Comparison of ENCODE assay signal across 8 mouse cellular contexts in the genomic region with DNA sequence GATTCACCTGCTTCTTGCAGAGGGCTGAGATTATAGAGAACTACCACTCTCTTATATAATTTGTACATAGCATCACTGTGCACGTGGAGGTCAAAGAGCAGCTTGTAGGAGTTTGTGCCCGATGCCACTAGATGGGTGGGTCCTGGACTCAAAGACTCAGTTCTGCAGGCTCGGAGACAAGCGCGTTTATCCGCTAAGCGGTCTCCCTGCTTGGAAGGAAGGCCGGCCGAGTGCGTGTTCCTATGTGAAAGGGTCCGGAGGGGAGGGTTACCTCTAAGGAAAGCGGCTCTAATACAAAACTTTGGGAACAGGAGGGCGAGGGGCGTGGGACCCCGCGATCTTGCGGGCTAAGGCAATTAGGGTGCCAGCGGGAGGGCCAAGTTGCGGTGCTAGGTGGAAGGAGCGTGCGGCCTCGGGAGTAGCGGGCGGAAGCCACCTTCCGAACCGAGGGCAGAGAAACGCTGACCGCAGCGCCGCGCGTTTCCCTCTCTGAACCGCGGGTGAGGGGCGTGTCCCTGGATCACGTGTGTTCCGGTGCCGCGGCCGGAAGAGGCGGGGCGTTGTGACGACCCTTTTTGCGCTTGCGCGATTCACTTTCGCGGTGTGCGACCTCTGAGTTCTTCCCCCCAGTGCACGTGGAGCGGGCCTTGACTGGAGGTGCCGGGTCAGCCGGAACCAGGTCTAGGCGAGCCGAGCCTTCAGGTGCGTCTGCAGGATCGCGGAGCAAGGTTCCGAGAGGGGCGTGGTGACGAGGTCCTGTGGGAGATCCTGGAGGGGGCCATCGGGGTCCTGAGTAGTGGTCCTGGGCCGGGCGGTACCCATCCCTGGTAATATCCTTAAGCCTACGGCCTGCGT. TPM values are rescaled to one million over a fixed set of nuclear protein-coding genes. Genes with fewer than 3 reads are reported as not detected.
DNase-seq lines count a peak whose midpoint lies in the region; ATAC-seq and TF ChIP-seq lines count a peak whose summit lies in the region.

A gene (plus strand): TSS at position 608 of the 855 bp plus-strand sequence.

- dilution Hi-C loops in CH12.LX (cut with MboI; ENCODE audit: extremely low pct_ligation_motif_present, extremely low pct_unique_long_range_greater_than_20kb, low sequenced_read_pairs): no loop called here

- under 1% methylated on average over 63 of the region's 66 CpGs for WGBS in forebrain, embryonic 11.5 days
- WGBS in heart, embryonic 16.5 days: under 1% methylated on average over 66 of the region's 66 CpGs
- WGBS in neural tube, embryonic 15.5 days: under 1% methylated on average over 66 of the region's 66 CpGs

- in situ Hi-C loops in CH12.LX (cut with MboI; ENCODE audit: low pct_ligation_motif_present, low pct_unique_long_range_greater_than_20kb, low sequenced_read_pairs): no loop called here

- TF ChIP-seq RAD21 in CH12.LX (IDR thresholded peaks at IDR 0.05; ENCODE audit: low read depth, low read length): no peak

- peak within 1 kb of the TSS; percentile 59 for H3K4me2 ChIP-seq in CH12.LX (ENCODE audit: insufficient read depth, low read depth, poor library complexity, severe bottlenecking)
- peak within 1 kb of the TSS; percentile 82 for H3K4me2 ChIP-seq in forebrain, embryonic 11.5 days (ENCODE audit: low read depth, low read length, severe bottlenecking)
- peak within 1 kb of the TSS; percentile 96 for H3K4me2 ChIP-seq in heart, embryonic 16.5 days (ENCODE audit: low read depth, low read length)
- peak within 1 kb of the TSS; percentile 91 for H3K4me2 ChIP-seq in neural tube, embryonic 15.5 days

- H3K79me2 ChIP-seq in CH12.LX (replicated peaks; ENCODE audit: control insufficient read depth, extremely low read depth, insufficient read depth, poor library complexity, severe bottlenecking): peaks cover 40% of the 10 kb centered on the region

- H3K27ac ChIP-seq in CH12.LX (ENCODE audit: insufficient read depth, low read depth): peak within 1 kb of the TSS; percentile 84
- peak within 1 kb of the TSS; percentile 73 for H3K27ac ChIP-seq in forebrain, embryonic 11.5 days (ENCODE audit: low read depth, low read length)
- H3K27ac ChIP-seq in heart, embryonic 16.5 days (ENCODE audit: low read length): peak within 1 kb of the TSS; percentile 91
- peak within 1 kb of the TSS; percentile 89 for H3K27ac ChIP-seq in neural tube, embryonic 15.5 days (replicated peaks)

- H3K9ac ChIP-seq in CH12.LX (ENCODE audit: insufficient read depth, low read depth): peak within 1 kb of the TSS; percentile 85
- H3K9ac ChIP-seq in forebrain, embryonic 11.5 days (ENCODE audit: low read length): peak within 1 kb of the TSS; percentile 77
- peak within 1 kb of the TSS; percentile 94 for H3K9ac ChIP-seq in heart, embryonic 16.5 days (ENCODE audit: low read length)
- peak within 1 kb of the TSS; percentile 84 for H3K9ac ChIP-seq in neural tube, embryonic 15.5 days (replicated peaks)

- H3K27me3 ChIP-seq in CH12.LX (replicated peaks): no peaks in the 10 kb centered on the region
- no peaks in the 10 kb centered on the region for H3K27me3 ChIP-seq in forebrain, embryonic 11.5 days (ENCODE audit: control insufficient read depth, insufficient read depth, low read length)
- no peaks in the 10 kb centered on the region for H3K27me3 ChIP-seq in heart, embryonic 16.5 days (ENCODE audit: control insufficient read depth, insufficient read depth, low read length)
- no peaks in the 10 kb centered on the region for H3K27me3 ChIP-seq in neural tube, embryonic 15.5 days (replicated peaks)

- no peak for TF ChIP-seq EP300 in CH12.LX (IDR thresholded peaks at IDR 0.05; ENCODE audit: low read length)

- DNase-seq in CH12.LX (ENCODE audit: extremely low read depth): peak; percentile 96
- peak; percentile 92 for DNase-seq in c-Kit-positive CD71-negative TER-119-negative erythroid progenitor cells, embryonic 14.5 days (ENCODE audit: low read depth)
- DNase-seq in forebrain, embryonic 11.5 days (ENCODE audit: low spot score): peak; percentile 97
- DNase-seq in kidney, postnatal 36 days: peak; percentile 91 to 94
- peak; percentile 85 to 89 for DNase-seq in lung, adult 18-20 months
- peak; percentile 92 for DNase-seq in testis, postnatal 14 days (ENCODE audit: low spot score)

- ATAC-seq in forebrain, embryonic 11.5 days (replicated peaks; ENCODE audit: low FRiP score): peak; percentile 95
- ATAC-seq in heart, embryonic 16.5 days (replicated peaks; ENCODE audit: extremely low read depth, insufficient read depth, low FRiP score): peak; percentile 94
- ATAC-seq in neural tube, embryonic 15.5 days (ENCODE audit: low FRiP score): peak; percentile 96

- peaks cover 0 to 35% of the 10 kb centered on the region in 2 experiments; a peak in 2 of 4 replicates for H3K4me1 ChIP-seq in CH12.LX (ENCODE audit: control insufficient read depth in 1 of 2, insufficient read depth in 2 of 2)
- H3K4me1 ChIP-seq in forebrain, embryonic 11.5 days (replicated peaks; ENCODE audit: control insufficient read depth, insufficient read depth, low read length): peaks cover 4% of the 10 kb centered on the region; the same call in 1 of the 2 replicates
- peaks cover 4% of the 10 kb centered on the region; the same call in 1 of the 2 replicates for H3K4me1 ChIP-seq in heart, embryonic 16.5 days (ENCODE audit: control insufficient read depth, insufficient read depth, low read length)
- H3K4me1 ChIP-seq in neural tube, embryonic 15.5 days: peaks cover 22% of the 10 kb centered on the region

- no peak for TF ChIP-seq CTCF in CH12.LX (conservative IDR thresholded peaks at IDR 0.05 in 1 of 2, IDR thresholded peaks at IDR 0.05 in 1 of 2; ENCODE audit: low read depth in 2 of 2, low read length in 2 of 2)

- TF ChIP-seq POLR2A in CH12.LX (IDR thresholded peaks at IDR 0.05; ENCODE audit: low read depth, low read length): peak; percentile 94

- peaks cover 49 to 69% of the 10 kb centered on the region in 2 experiments for H3K36me3 ChIP-seq in CH12.LX (replicated peaks in 1 of 2; ENCODE audit: control insufficient read depth in 1 of 2, insufficient read depth in 1 of 2, low read length in 1 of 2)
- peaks cover 19% of the 10 kb centered on the region for H3K36me3 ChIP-seq in forebrain, embryonic 11.5 days (ENCODE audit: control insufficient read depth, insufficient read depth, low read length)
- H3K36me3 ChIP-seq in heart, embryonic 16.5 days (ENCODE audit: control insufficient read depth, insufficient read depth): peaks cover 51% of the 10 kb centered on the region
- peaks cover 69% of the 10 kb centered on the region for H3K36me3 ChIP-seq in neural tube, embryonic 15.5 days

- H3K9me3 ChIP-seq in CH12.LX (replicated peaks; ENCODE audit: low read length): no peaks in the 10 kb centered on the region
- H3K9me3 ChIP-seq in forebrain, embryonic 11.5 days (ENCODE audit: control insufficient read depth, low read length): no peaks in the 10 kb centered on the region
- H3K9me3 ChIP-seq in heart, embryonic 16.5 days (replicated peaks; ENCODE audit: control insufficient read depth, low read length): no peaks in the 10 kb centered on the region
- no peaks in the 10 kb centered on the region for H3K9me3 ChIP-seq in neural tube, embryonic 15.5 days (replicated peaks)

- H3K4me3 ChIP-seq in CH12.LX (replicated peaks in 1 of 3; ENCODE audit: low read depth in 2 of 3, low read length in 2 of 3, poor library complexity in 1 of 3): peak within 1 kb of the TSS; percentile 88 to 94 (median 93)
- peak within 1 kb of the TSS; percentile 51 for H3K4me3 ChIP-seq in forebrain, embryonic 11.5 days (ENCODE audit: low read depth, low read length)
- peak within 1 kb of the TSS; percentile 97 for H3K4me3 ChIP-seq in heart, embryonic 16.5 days (ENCODE audit: low read length)
- peak within 1 kb of the TSS; percentile 91 for H3K4me3 ChIP-seq in neural tube, embryonic 15.5 days (replicated peaks)

TF ChIP-seq in CH12.LX, 34 proteins besides CTCF, POLR2A, EP300 and RAD21 (continues in another document):
- peak; percentile 74; the same call in 1 of the 2 replicates for TF ChIP-seq KAT2A (IDR thresholded peaks at IDR 0.05; ENCODE audit: insufficient replicate concordance, low read length)
- no peak; the same call in 1 of the 2 replicates for TF ChIP-seq MEF2A (IDR thresholded peaks at IDR 0.05; ENCODE audit: borderline replicate concordance, low read depth, low read length)
- TF ChIP-seq ELF1 (IDR thresholded peaks at IDR 0.05; ENCODE audit: low read depth, low read length): peak; percentile 82
- TF ChIP-seq RCOR1 (conservative IDR thresholded peaks at IDR 0.05; ENCODE audit: low read depth, low read length): no peak
- peak; percentile 61; the same call in 1 of the 2 replicates for TF ChIP-seq MAFK (IDR thresholded peaks at IDR 0.05; ENCODE audit: insufficient replicate concordance, low read length)
- TF ChIP-seq ZMIZ1 (IDR thresholded peaks at IDR 0.05; ENCODE audit: low read depth, low read length): peak; percentile 90
- TF ChIP-seq MXI1 (IDR thresholded peaks at IDR 0.05; ENCODE audit: low read depth, low read length): peak; percentile 99
- no peak for TF ChIP-seq SMC3 (IDR thresholded peaks at IDR 0.05; ENCODE audit: low read depth, low read length)
- TF ChIP-seq UBTF (IDR thresholded peaks at IDR 0.05; ENCODE audit: low read depth, low read length): peak; percentile 85; the same call in 1 of the 2 replicates
- TF ChIP-seq SIN3A (IDR thresholded peaks at IDR 0.05; ENCODE audit: low read length): peak; percentile 91; the same call in 1 of the 2 replicates
- TF ChIP-seq TBP (conservative IDR thresholded peaks at IDR 0.05; ENCODE audit: low read depth, low read length): peak; percentile 73
- TF ChIP-seq E2F4 (IDR thresholded peaks at IDR 0.05; ENCODE audit: insufficient replicate concordance, low read depth, low read length): no peak; the same call in 1 of the 2 replicates
- TF ChIP-seq CHD1 (IDR thresholded peaks at IDR 0.05; ENCODE audit: low read depth, low read length): no peak
- TF ChIP-seq CHD2 (IDR thresholded peaks at IDR 0.05; ENCODE audit: low read length): peak; percentile 67
- no peak for TF ChIP-seq PAX5 (IDR thresholded peaks at IDR 0.05; ENCODE audit: low read length)
- peak; percentile 83 for TF ChIP-seq NRF1 (IDR thresholded peaks at IDR 0.05; ENCODE audit: low read depth, low read length)
- TF ChIP-seq JUN (IDR thresholded peaks at IDR 0.05; ENCODE audit: insufficient read depth, low read depth, low read length): no peak
- peak; percentile 98 for TF ChIP-seq MYC (IDR thresholded peaks at IDR 0.05; ENCODE audit: low read depth, low read length)
- TF ChIP-seq HCFC1 (IDR thresholded peaks at IDR 0.05; ENCODE audit: low read depth, low read length): peak; percentile 82
- peak; percentile 99 for TF ChIP-seq MAX (IDR thresholded peaks at IDR 0.05; ENCODE audit: low read length)

RNA-seq across cellular contexts. Expression of the gene that starts here (rescaled TPM):
- total RNA-seq in CH12.LX (2012; rRNA removed) (128 and 188 TPM in 2 replicates), CH12.LX (2014; rRNA removed) (154 TPM in 2 replicates)
- polyA plus RNA-seq in CH12.LX (2012; ENCODE audit: insufficient read length, low read depth): 175 and 179 TPM in 2 replicates
- polyA plus RNA-seq in forebrain, embryonic 11.5 days (2014; fragmentation: Nextera tagmentation; extraction: Ambion mirVana): 65.4 and 70.3 TPM in 2 replicates
- 45.0 and 45.8 TPM in 2 replicates for polyA plus RNA-seq in heart, embryonic 16.5 days (2015; fragmentation: Nextera tagmentation; extraction: Ambion mirVana)
- 47.8 and 58.0 TPM in 2 replicates for polyA plus RNA-seq in neural tube, embryonic 15.5 days (2015; fragmentation: Nextera tagmentation; extraction: Ambion mirVana)

Comparison
In these comparisons a context has a peak if more than half of its experiments do, and no peak if none do; other contexts are left out.
1. Peak in every context shown above with its lines: DNase-seq, ATAC-seq, H3K4me3 ChIP-seq and H3K27ac ChIP-seq.